Mouse (Mus musculus) right cerebral cortex, postnatal 10 days (tissue): Measurements from ENCODE around the gene Cacnb3.

ENCODE experiments used
- DNase-seq, 2 experiments: peaks; one replicate each; pipeline ENCODE4 v3.0.0; 2021; ENCODE audit warnings: low spot score in 2 of 2

Cacnb3 gene

GRCm38 (mm10) chr15:98635291-98635841 is 4.7 kb downstream of the Cacnb3 start:
- no peak for DNase-seq

GRCm38 (mm10) chr15:98636517-98636916 is 5.9 kb downstream of the Cacnb3 start:
- peak; percentile 86 to 87 for DNase-seq

- no peak for DNase-seq
Measured at GRCm38 (mm10) chr15:98637155-98637554, 6.5 kb downstream of the Cacnb3 start.

- no peak for DNase-seq
Measured at GRCm38 (mm10) chr15:98640157-98640556, 9.5 kb downstream of the Cacnb3 start.

GRCm38 (mm10) chr15:98644406-98644805 is 13.8 kb downstream of the Cacnb3 start:
- DNase-seq = no peak

GRCm38 (mm10) chr15:98645057-98646026 is 14.7 kb downstream of the Cacnb3 start:
- DNase-seq = peak in 1 of 2 experiments; percentile 34

DNA sequence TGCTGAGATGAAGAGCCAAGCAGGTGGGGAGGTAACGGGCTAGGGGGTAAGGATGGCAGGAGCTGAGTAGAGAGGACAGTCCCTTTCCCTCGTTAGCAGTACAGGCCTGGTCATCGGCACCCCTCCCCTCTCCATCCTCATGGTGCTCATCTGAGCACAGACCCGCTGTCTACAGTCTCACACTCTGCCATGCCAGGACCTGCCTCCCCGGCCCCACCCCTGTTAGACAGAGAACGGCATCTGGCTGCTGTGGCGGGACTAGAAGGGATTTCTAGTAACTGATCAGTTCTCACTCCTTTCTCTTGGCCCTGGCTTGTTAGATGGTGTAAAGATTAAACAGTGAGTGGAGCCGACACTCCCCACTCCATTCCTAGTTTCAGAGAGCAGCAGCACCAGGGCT is 16.1 kb downstream of the Cacnb3 start:
- no peak for DNase-seq

- no peak for DNase-seq
Measured at GRCm38 (mm10) chr15:98647308-98647707, 16.7 kb downstream of the Cacnb3 start.

- no peak for DNase-seq
Measured at GRCm38 (mm10) chr15:98648071-98648470, 17.4 kb downstream of the Cacnb3 start.

DNA sequence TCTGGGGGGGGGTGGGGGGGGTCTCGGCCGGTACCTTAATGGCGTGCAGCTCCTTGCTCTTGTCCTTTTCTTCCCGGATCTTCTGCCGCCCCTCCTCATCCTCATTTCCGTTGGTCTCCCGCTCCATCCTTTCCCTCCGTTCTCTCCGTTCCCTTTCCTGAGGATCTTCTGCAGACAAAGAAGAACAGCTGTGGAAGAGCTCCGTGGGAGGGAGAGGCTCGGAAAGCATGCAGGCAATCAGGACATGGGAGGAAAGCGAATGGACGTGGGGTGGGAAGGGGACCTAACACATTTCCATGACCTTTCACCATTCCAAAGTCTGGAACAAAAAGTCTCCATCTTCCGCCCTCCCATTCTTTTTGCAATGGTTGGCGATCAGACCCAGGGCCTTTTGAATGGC is 20.8 kb downstream of the Cacnb3 start:
- DNase-seq = no peak

DNA sequence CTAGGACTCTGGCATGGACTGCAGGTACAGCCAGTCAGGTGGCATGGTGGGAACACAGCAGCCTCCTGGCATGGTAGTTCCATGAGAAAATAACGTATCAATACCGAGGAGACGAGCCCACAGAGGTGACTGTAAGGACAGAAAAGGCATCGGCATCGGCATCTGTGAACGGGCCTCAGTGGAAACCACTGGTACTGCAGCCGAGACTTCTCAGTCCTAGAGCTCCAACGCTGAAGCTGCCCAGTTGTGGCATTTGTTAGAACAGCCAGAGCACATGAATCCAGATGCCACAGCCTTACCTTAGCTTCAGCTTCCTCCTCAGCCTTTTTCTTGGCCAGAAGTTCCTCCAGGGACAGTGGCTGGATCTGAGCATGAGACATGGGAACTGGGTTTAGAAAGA is 21.5 kb downstream of the Cacnb3 start:
- no peak for DNase-seq

DNA sequence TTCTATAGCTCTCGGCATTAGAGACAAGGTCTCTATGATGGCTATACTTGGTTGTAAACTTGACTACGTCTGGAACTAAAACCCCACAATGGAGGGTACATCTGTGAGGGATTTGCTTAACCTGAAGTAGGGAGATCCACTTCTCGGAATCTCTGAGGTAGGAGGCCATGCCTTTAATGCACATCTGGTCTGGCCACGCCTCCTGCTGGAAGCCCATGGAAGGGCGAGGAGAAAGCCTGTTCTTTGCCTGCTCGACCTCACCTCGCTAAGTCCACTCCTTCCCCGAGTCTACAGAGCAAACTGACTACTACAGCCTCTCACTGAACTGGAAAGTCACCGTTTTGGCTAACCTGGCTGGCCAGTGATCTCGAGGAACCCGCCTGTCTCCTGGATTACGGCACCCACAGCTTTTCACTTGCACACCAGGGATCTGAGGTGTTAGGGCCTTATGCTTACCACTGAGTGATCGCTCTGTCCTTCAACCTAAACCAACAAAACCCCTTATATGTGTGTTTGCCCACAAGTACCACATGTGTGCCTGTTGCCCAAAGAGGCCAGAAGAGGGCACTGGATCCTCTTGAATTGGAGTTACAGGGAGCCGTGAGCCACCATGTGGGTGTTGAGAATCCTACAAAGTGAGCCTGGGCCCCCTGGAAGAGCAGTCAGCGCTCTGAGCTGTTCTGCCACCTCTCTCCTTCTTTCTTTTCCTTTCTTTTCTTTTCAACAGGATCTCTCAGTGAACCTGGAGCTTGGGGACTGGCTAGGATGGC is 26.5 kb downstream of the Cacnb3 start:
- DNase-seq = no peak

DNA sequence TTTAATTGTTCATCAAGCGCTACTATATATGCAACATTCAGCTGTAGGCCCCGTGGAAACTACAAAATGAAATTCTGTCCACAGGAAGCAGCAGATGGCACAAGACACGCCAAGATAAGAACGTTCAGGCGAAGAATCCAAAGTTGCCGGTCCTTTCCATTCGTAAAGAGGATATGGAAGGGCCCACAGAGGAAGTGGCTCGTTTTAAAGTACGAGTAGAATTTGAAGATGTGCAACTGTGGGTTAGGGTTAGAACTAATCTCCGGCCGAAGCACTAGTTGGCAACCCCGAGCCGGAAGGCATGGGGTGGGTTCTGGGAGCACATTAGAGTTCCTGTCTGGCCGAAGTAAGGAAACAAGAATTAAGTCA is 31.5 kb downstream of the Cacnb3 start:
- no peak for DNase-seq

DNA sequence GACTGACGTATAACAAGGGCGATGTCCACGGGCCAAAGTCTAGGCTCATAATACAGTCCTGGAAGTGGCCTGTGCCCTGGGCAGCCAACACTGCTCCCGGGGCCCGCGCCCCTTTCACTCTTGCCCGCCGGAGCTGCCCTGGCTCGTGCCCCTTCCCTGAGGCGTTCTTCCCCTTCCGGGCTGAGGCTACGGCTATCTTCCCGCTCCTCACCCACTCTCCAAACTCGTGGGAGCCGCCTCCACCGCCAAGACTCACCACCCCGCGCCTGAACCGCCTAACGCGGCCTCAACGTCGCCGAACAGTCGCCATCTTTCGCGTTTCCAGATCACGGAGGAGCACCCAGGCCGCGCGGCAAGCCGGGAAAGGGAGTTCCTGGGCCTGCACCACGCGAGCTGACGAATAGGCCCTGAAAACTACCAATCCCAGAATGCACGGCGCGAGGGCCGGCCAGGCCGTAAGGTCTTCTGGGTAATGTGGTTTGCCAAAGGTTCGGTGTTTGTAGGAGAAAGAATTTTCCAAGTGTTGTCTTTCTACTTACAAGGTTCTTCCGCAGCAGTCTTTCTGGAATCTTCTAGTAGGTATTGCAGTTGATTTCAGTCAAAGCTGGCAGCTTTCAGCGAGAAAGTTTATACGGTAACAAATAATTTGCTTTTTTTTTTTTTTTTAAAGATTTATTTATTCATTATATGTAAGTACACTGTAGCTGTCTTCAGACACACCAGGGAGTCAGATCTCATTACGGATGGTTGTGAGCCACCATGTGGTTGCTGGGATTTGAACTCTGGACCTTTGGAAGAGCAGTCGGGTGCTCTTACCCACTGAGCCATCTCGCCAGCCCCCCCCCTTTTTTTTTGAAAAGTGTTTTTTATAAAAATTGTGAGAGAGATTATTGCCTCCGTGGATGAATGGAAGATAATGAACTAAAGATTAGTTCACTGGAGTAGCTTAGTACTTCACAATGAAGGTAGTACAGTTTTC is 32.2 kb downstream of the Cacnb3 start, which contains the start of gene Ddx23:
Gene Ddx23, minus strand, starts transcription at position 328 of the 979 bp plus-strand sequence.
- peak; percentile 98 for DNase-seq

DNA sequence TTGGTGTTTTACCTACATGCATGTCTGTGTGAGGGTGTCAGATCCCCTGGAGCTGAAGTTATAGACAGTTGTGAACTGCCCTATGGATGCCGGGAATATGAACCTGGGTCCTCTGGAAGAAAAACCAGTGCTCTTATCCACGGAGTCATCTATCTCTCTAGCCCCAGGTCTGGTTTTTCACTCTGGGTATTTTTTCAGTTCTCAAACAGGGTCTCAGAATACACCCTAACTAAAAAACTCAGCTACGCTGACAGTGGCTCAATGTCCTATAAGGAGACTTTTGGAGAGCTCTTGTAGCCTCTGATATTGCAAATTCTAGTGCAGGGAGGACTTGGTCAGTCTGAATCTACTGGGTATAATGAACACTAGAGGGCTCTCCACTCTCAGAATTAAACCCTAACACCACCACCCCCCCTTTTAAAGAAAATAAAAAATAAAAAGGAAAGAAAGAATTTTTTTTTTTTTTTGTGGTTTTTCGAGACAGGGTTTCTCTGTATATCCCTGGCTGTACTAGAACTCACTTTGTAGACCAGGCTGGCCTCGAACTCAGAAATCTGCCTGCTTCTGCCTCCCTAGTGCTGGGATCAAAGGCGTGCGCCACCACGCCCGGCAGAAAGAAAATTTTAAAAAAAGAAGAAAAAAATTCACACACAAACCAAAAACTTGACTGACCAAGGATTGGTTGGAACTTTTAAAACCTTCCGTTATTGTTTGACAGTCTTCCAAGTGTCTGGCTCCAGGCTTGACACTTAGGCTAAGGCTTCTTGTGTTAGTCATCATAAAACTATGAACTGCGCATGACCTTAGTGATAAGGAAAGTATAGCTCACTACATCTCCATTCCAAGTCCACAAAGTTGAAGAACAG is 33.6 kb downstream of the Cacnb3 start:
- no peak for DNase-seq

GRCm38 (mm10) chr15:98672592-98672991 is 42.0 kb downstream of the Cacnb3 start:
- DNase-seq = no peak

GRCm38 (mm10) chr15:98673732-98674131 is 43.1 kb downstream of the Cacnb3 start:
- no peak for DNase-seq

DNA sequence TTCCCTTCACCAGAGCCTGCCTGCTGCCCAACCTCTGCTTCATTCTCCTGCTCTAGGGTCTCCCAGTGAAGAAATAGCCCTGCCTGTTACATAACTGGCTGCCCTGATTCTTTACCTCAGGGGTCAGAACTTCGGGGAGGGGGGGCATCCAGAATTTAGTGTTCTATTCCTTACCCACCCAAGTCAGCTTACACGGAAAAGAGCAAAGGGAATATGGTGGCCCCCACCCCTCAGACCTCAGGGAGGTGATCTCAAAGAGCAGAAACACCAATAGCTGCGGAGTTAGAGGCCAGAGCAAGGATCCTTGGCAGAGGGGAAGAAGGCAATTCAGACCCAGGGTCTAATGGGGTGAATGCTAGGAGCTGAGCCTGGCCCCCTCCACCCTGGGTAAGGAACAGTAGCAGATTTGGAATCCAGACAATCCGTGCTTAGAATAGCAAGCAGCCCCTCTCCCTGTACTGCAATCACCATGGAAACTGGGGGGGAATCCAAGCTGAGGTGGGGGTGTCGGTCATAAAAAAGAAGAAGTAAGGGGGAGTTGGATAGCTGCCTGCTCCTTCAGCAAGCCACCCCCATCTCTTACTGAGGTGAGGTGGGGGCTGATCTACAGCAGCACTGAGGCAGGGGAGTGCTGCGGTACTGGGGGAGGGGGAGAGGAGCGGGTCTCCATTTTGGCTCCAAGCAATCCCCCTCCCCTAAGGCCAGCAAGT is 43.8 kb downstream of the Cacnb3 start:
- peak; percentile 87 to 91 for DNase-seq

DNA sequence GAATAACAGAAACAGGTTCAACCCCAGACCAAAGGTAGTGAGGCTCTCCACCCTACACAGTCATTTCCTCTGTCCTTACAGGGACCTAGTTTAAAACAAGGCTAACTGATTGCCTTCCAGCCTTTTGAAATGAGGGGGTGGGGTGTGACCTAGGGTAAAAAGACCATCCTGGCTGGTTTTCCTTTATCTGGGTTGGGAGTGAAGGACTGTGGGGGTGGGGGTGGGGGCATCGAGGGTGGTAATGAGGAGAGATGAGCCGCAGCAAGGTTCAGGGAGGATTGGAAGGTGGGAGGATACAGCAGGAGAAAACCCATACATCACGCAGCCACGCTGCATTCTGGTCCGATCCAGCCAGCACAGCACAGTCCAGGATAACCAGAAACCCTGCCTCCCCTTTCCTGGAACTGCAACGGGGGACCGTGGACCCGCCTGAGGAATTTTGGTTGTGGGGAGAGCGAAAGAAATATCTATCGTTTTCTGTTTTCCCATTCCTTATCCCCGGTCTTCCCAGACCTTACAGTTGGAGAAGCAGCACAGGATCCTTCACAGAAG is 44.4 kb downstream of the Cacnb3 start:
- DNase-seq = no peak
